Mouse (Mus musculus) liver, adult 10 weeks (tissue): ENCODE measurements around the gene Mdga2. TPM values are rescaled to one million over a fixed set of nuclear protein-coding genes. Genes with fewer than 3 reads are reported as not detected.

Experiments used
- polyA plus RNA-seq: library from polyadenylated mRNA; stranded (reverse); fragments of 350-450 nt; fragmentation: Illumina TruSeq; extraction: RNeasy Lipid Tissue Mini Kit (QIAGEN cat#74804); gene quantifications from one replicate; pipeline ENCODE4 v1.2.3, GENCODE M21; 2014; ENCODE audit warnings: low read depth, low replicate concordance

Mdga2 gene
- polyA plus RNA-seq: not detected

DNA sequence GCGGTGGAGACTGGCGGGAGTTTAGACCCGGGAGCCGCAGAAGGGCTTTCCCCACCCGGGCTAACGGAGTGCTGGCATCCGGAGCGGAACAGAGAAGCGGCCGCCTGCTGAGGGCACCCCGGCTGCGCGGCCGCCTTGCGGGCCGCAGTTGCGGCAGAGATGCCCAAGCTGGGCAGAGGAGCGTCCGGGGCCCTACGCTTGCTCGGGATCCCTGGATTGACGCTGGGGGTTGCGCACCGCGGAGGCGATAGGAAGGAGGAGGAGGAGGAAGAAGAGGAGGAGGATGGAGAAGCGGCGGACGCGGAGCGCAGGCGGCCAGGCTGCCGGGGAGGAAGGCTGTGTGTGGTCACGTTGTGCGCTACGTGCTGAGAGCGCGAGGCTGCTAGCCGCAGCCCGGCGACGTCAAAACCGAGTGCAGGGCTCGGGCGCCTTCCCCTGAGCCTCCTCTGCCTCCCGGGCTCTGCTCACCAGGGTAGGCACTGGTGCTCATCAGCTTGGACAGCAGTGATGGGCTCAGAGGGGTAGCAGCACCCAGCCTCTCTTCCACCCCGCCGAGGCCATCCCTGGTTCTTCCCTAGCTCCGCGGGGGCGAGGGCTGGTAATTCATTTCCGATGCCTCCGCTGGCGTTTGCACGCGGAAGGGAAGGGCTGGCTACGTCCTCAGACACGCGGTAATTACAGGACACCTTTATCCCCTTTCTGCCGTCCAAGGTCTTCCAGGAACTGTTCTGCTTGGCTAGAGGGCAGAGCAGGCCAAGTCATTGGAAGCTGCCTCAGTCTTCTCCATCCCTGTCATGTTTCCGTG is at the start of gene Mdga2:
TSS of gene Mdga2 (minus strand) at position 329 of the 805 bp plus-strand sequence.

